Mouse (Mus musculus): ENCODE results near the gene Pram1. TPM values are rescaled to one million over a fixed set of nuclear protein-coding genes. Genes with fewer than 3 reads are reported as not detected.

Gene Pram1
- polyA plus RNA-seq (2012; rRNA removed): 0.96 and 1.2 TPM in 2 replicates

GRCm38 (mm10) chr17:33637516-33638276 is at the start of gene Pram1:
TSS of gene Pram1 (plus strand) at chr17:33638056.

GRCm38 (mm10) chr17:33628621-33629486 is 9.0 kb upstream of the Pram1 start, which contains the start of gene Zfp414:
TSS of gene Zfp414 (plus strand) at chr17:33629090.

GRCm38 (mm10) chr17:33686760-33687159 is 48.9 kb downstream of the Pram1 start, which contains the start of gene Hnrnpm:
TSS of gene Hnrnpm (minus strand) at chr17:33686860.

Other genes with a start within 250 kb of the Pram1 start
- 19.1 and 21.0 TPM in 2 replicates for gene Zfp101, start 243.4 kb upstream of the Pram1 start, polyA plus RNA-seq (2012; rRNA removed)
- gene Actl9, start 205.2 kb upstream of the Pram1 start, polyA plus RNA-seq (2012; rRNA removed): 0.08 and 0.15 TPM in 2 replicates
- 120 and 157 TPM in 2 replicates for gene Adamts10, start 113.9 kb upstream of the Pram1 start, polyA plus RNA-seq (2012; rRNA removed)
- 1.8 TPM in 2 replicates for gene Myo1f, start 82.3 kb upstream of the Pram1 start, polyA plus RNA-seq (2012; rRNA removed)
- 119 and 126 TPM in 2 replicates for gene Zfp414, start 9.0 kb upstream of the Pram1 start, polyA plus RNA-seq (2012; rRNA removed)
- 346 and 372 TPM in 2 replicates for gene Hnrnpm, start 48.8 kb downstream of the Pram1 start, polyA plus RNA-seq (2012; rRNA removed)
- 54.7 and 54.9 TPM in 2 replicates for gene March2, start 80.6 kb downstream of the Pram1 start, polyA plus RNA-seq (2012; rRNA removed)
- 492 and 498 TPM in 2 replicates for gene Rab11b, start 122.5 kb downstream of the Pram1 start, polyA plus RNA-seq (2012; rRNA removed)
- gene Angptl4, start 143.8 kb downstream of the Pram1 start, polyA plus RNA-seq (2012; rRNA removed): 8.6 and 13.8 TPM in 2 replicates
- 60.8 and 64.1 TPM in 2 replicates for gene Kank3, start 172.5 kb downstream of the Pram1 start, polyA plus RNA-seq (2012; rRNA removed)
- gene Rps28, start 186.5 kb downstream of the Pram1 start, polyA plus RNA-seq (2012; rRNA removed): 1,052 and 1,113 TPM in 2 replicates
- gene Ndufa7, start 186.5 kb downstream of the Pram1 start, polyA plus RNA-seq (2012; rRNA removed): 340 and 356 TPM in 2 replicates
- gene Cd320, start 205.0 kb downstream of the Pram1 start, polyA plus RNA-seq (2012; rRNA removed): 41.3 and 46.5 TPM in 2 replicates
- gene Gm7029, start 235.8 kb downstream of the Pram1 start, polyA plus RNA-seq (2012; rRNA removed): not detected in 2 replicates

All from central nervous system, embryonic 14 days (tissue).